Mouse (Mus musculus) T-helper 17 cell (primary cell): ENCODE measurements at regions not wholly inside any gene's neighbourhood (a gene's known extent, or its start where the extent isn't known, plus 50 kb on each side); places are given as distances from the start of the nearest gene placed in this dataset.

Experiments used
- in situ Hi-C, 2 experiments: fragments of 300-600 bp; cut with MboI, MseI; formaldehyde crosslinking; loops; 1 replicate in 1 of 2; 2 replicates in 1 of 2; pipeline ENCODE4 v1.15.1; 2025; ENCODE audit warnings: high pct_unique_total_duplicates in 2 of 2

- in situ Hi-C loops, result no loop called here
These were observed 485.8 kb downstream of the Epha4 start for GRCm38 (mm10) chr1:77029091-77029490.

GRCm38 (mm10) chr1:77043749-77044564, 470.9 kb downstream of the Epha4 start:
- in situ Hi-C loops, result no loop called here

- in situ Hi-C loops, result no loop called here
These were observed 466.0 kb downstream of the Epha4 start for GRCm38 (mm10) chr1:77048720-77049406.

GRCm38 (mm10) chr1:77051239-77051638, 463.6 kb downstream of the Epha4 start:
- in situ Hi-C loops, result no loop called here

- in situ Hi-C loops, result no loop called here
These were observed 460.9 kb downstream of the Epha4 start for GRCm38 (mm10) chr1:77053837-77054540.

GRCm38 (mm10) chr1:77062468-77062867, 452.4 kb downstream of the Epha4 start:
- in situ Hi-C loops, result no loop called here

- in situ Hi-C loops, result no loop called here
These were observed 441.8 kb downstream of the Epha4 start for GRCm38 (mm10) chr1:77073071-77073470.

- in situ Hi-C loops, result no loop called here
These were observed 439.7 kb downstream of the Epha4 start for GRCm38 (mm10) chr1:77074926-77075885.

GRCm38 (mm10) chr1:77080767-77081166, 434.1 kb downstream of the Epha4 start:
- in situ Hi-C loops, result loop anchor here in 1 of 2 experiments (10.0 kb wide), 1 partner anchor 1114 kb away; the partner anchor contains the start of gene Pax3

GRCm38 (mm10) chr1:77081660-77082059, 433.2 kb downstream of the Epha4 start:
- in situ Hi-C loops, result loop anchor here in 1 of 2 experiments (10.0 kb wide), 1 partner anchor 1113 kb away; the partner anchor contains the start of gene Pax3

GRCm38 (mm10) chr1:77082410-77082809, 432.5 kb downstream of the Epha4 start:
- in situ Hi-C loops, result loop anchor here in 1 of 2 experiments (10.0 kb wide), 1 partner anchor 1112 kb away; the partner anchor contains the start of gene Pax3

- in situ Hi-C loops, result no loop called here
These were observed 421.3 kb downstream of the Epha4 start for GRCm38 (mm10) chr1:77093551-77093950.

- in situ Hi-C loops, result no loop called here
These were observed 413.1 kb downstream of the Epha4 start for GRCm38 (mm10) chr1:77101726-77102272.

- in situ Hi-C loops, result no loop called here
These were observed 412.3 kb downstream of the Epha4 start for GRCm38 (mm10) chr1:77102421-77103133.

GRCm38 (mm10) chr1:77109861-77110785, 404.8 kb downstream of the Epha4 start:
- in situ Hi-C loops, result no loop called here

- in situ Hi-C loops, result loop anchor here in 1 of 2 experiments (25.0 kb wide), 1 partner anchor 1659 kb away; no protein-coding TSS in a partner anchor
These were observed 386.5 kb downstream of the Epha4 start for GRCm38 (mm10) chr1:77128411-77128810.

- in situ Hi-C loops, result loop anchor here in 1 of 2 experiments (25.0 kb wide), 1 partner anchor 1650 kb away; no protein-coding TSS in a partner anchor
These were observed 377.2 kb downstream of the Epha4 start for GRCm38 (mm10) chr1:77137663-77138062.

GRCm38 (mm10) chr1:77140906-77141305, 374.0 kb downstream of the Epha4 start:
- in situ Hi-C loops, result loop anchor here in 1 of 2 experiments (25.0 kb wide), 1 partner anchor 1646 kb away; no protein-coding TSS in a partner anchor
